ENCODE assay signal across 8 mouse cellular contexts in genomic region chr11:113617132-113617911, GRCm38 (mm10). TPM values are rescaled to one million over a fixed set of nuclear protein-coding genes. Genes with fewer than 3 reads are reported as not detected.
A peak's percentile ranks its signal among the peaks of the same experiment; 100 is the strongest.
DNase-seq lines count a peak whose midpoint lies in the region; ATAC-seq lines count a peak whose summit lies in the region.

No protein-coding gene starts in this region.

- 45% methylated on average over 14 of the region's 14 CpGs for WGBS in midbrain, embryonic 10.5 days
- 47% methylated on average over 14 of the region's 14 CpGs for WGBS in midbrain, embryonic 15.5 days
- 23% methylated on average over 14 of the region's 14 CpGs for WGBS in embryonic facial prominence, embryonic 13.5 days
- whole genome bisulfite sequencing in liver, embryonic 16.5 days (ENCODE audit: insufficient replicate concordance), result 29% methylated on average over 14 of the region's 14 CpGs

- peak; percentile 66 for DNase-seq in midbrain, embryonic 10.5 days (ENCODE audit: low spot score)
- peak; percentile 85 for DNase-seq in adrenal gland, postnatal 14 days
- peak; percentile 76 for DNase-seq in kidney, adult 9 months
- peak; percentile 81 for DNase-seq in right cerebral cortex, postnatal 14 days
- peak; percentile 34 to 80 for DNase-seq in urinary bladder, postnatal 4 days (ENCODE audit: low spot score in 2 of 2)

- H3K4me1 ChIP-seq in midbrain, embryonic 10.5 days, result peaks cover 50% of the 10 kb centered on the region
- H3K4me1 ChIP-seq in midbrain, embryonic 15.5 days, result peaks cover 39% of the 10 kb centered on the region
- peaks cover 29% of the 10 kb centered on the region for H3K4me1 ChIP-seq in embryonic facial prominence, embryonic 13.5 days
- no peaks in the 10 kb centered on the region; the same call in 1 of the 2 replicates for H3K4me1 ChIP-seq in liver, embryonic 16.5 days (ENCODE audit: control insufficient read depth, low read depth, low read length)

- H3K9ac ChIP-seq in midbrain, embryonic 15.5 days, result no peak overlapping the region
- H3K9ac ChIP-seq in embryonic facial prominence, embryonic 13.5 days, result no peak overlapping the region
- no peak overlapping the region for H3K9ac ChIP-seq in liver, embryonic 16.5 days (ENCODE audit: low read depth, low read length)

- H3K4me3 ChIP-seq in midbrain, embryonic 10.5 days, result no peak overlapping the region
- no peak overlapping the region for H3K4me3 ChIP-seq in midbrain, embryonic 15.5 days
- no peak overlapping the region for H3K4me3 ChIP-seq in embryonic facial prominence, embryonic 13.5 days
- H3K4me3 ChIP-seq in liver, embryonic 16.5 days (ENCODE audit: low read depth, low read length), result no peak overlapping the region

- ATAC-seq in midbrain, embryonic 15.5 days (replicated peaks), result no peak
- no peak for ATAC-seq in embryonic facial prominence, embryonic 13.5 days (ENCODE audit: insufficient number of reproducible peaks, insufficient read depth, low FRiP score, low TSS enrichment, low read depth)
- ATAC-seq in liver, embryonic 16.5 days (ENCODE audit: low read depth), result peak; percentile 80

- no peaks in the 10 kb centered on the region for H3K36me3 ChIP-seq in midbrain, embryonic 10.5 days
- no peaks in the 10 kb centered on the region for H3K36me3 ChIP-seq in midbrain, embryonic 15.5 days (replicated peaks)
- no peaks in the 10 kb centered on the region for H3K36me3 ChIP-seq in embryonic facial prominence, embryonic 13.5 days
- no peaks in the 10 kb centered on the region for H3K36me3 ChIP-seq in liver, embryonic 16.5 days (ENCODE audit: control insufficient read depth, insufficient read depth)

- no peak overlapping the region for H3K27ac ChIP-seq in midbrain, embryonic 10.5 days (replicated peaks)
- no peak overlapping the region for H3K27ac ChIP-seq in midbrain, embryonic 15.5 days
- H3K27ac ChIP-seq in embryonic facial prominence, embryonic 13.5 days, result no peak overlapping the region; the same call in 1 of the 2 replicates
- H3K27ac ChIP-seq in liver, embryonic 16.5 days (ENCODE audit: low read length), result peak overlapping the region; percentile 69

- H3K9me3 ChIP-seq in midbrain, embryonic 10.5 days (replicated peaks), result no peaks in the 10 kb centered on the region
- H3K9me3 ChIP-seq in midbrain, embryonic 15.5 days, result no peaks in the 10 kb centered on the region
- no peaks in the 10 kb centered on the region for H3K9me3 ChIP-seq in embryonic facial prominence, embryonic 13.5 days
- no peaks in the 10 kb centered on the region for H3K9me3 ChIP-seq in liver, embryonic 16.5 days (replicated peaks; ENCODE audit: control insufficient read depth, low read length)

- no peak overlapping the region for H3K4me2 ChIP-seq in midbrain, embryonic 15.5 days
- H3K4me2 ChIP-seq in embryonic facial prominence, embryonic 13.5 days, result peak overlapping the region; percentile 94; the same call in 1 of the 2 replicates
- peak overlapping the region; percentile 19; the same call in 1 of the 2 replicates for H3K4me2 ChIP-seq in liver, embryonic 16.5 days (ENCODE audit: low read depth, low read length)

- H3K27me3 ChIP-seq in midbrain, embryonic 10.5 days (ENCODE audit: low read depth, poor library complexity, severe bottlenecking), result peaks cover 85% of the 10 kb centered on the region
- peaks cover 5% of the 10 kb centered on the region; the same call in 1 of the 2 replicates for H3K27me3 ChIP-seq in midbrain, embryonic 15.5 days (replicated peaks)
- peaks cover 58% of the 10 kb centered on the region for H3K27me3 ChIP-seq in embryonic facial prominence, embryonic 13.5 days
- peaks cover 25% of the 10 kb centered on the region for H3K27me3 ChIP-seq in liver, embryonic 16.5 days (ENCODE audit: control insufficient read depth, insufficient read depth, low read depth, low read length)

RNA-seq across cellular contexts. Expression of gene Sstr2, which starts 1.8 kb away (rescaled TPM):
- polyA plus RNA-seq in midbrain, embryonic 10.5 days (2016; fragmentation: Nextera tagmentation; extraction: Ambion mirVana), result 5.3 and 8.7 TPM in 2 replicates
- 15.5 and 20.5 TPM in 2 replicates for polyA plus RNA-seq in midbrain, embryonic 15.5 days (2015; fragmentation: Nextera tagmentation; extraction: Ambion mirVana)
- total RNA-seq in adrenal gland, postnatal 14 days (2021), result 2.4 and 2.6 TPM in 2 replicates
- 1.3 and 1.5 TPM in 2 replicates for polyA plus RNA-seq in embryonic facial prominence, embryonic 13.5 days (2015; fragmentation: Nextera tagmentation; extraction: Ambion mirVana)
- polyA plus RNA-seq in liver, embryonic 16.5 days (2015; fragmentation: Nextera tagmentation; extraction: Ambion mirVana), result 6.8 TPM in 2 replicates

RNA-seq across cellular contexts. Expression of gene Cog1, which starts 31.6 kb away (rescaled TPM):
- polyA plus RNA-seq in midbrain, embryonic 10.5 days (2016; fragmentation: Nextera tagmentation; extraction: Ambion mirVana), result 23.1 and 29.9 TPM in 2 replicates
- polyA plus RNA-seq in midbrain, embryonic 15.5 days (2015; fragmentation: Nextera tagmentation; extraction: Ambion mirVana), result 39.8 and 40.7 TPM in 2 replicates
- 30.8 and 31.9 TPM in 2 replicates for total RNA-seq in adrenal gland, postnatal 14 days (2021)
- polyA plus RNA-seq in embryonic facial prominence, embryonic 13.5 days (2015; fragmentation: Nextera tagmentation; extraction: Ambion mirVana), result 24.3 and 27.4 TPM in 2 replicates
- 10.7 and 11.0 TPM in 2 replicates for polyA plus RNA-seq in liver, embryonic 16.5 days (2015; fragmentation: Nextera tagmentation; extraction: Ambion mirVana)

RNA-seq across cellular contexts. Expression of gene Slc39a11, which starts 32.6 kb away (rescaled TPM):
- 20.4 and 20.7 TPM in 2 replicates for polyA plus RNA-seq in midbrain, embryonic 10.5 days (2016; fragmentation: Nextera tagmentation; extraction: Ambion mirVana)
- 33.9 and 35.3 TPM in 2 replicates for polyA plus RNA-seq in midbrain, embryonic 15.5 days (2015; fragmentation: Nextera tagmentation; extraction: Ambion mirVana)
- 13.7 and 17.5 TPM in 2 replicates for total RNA-seq in adrenal gland, postnatal 14 days (2021)
- polyA plus RNA-seq in embryonic facial prominence, embryonic 13.5 days (2015; fragmentation: Nextera tagmentation; extraction: Ambion mirVana), result 21.3 and 26.3 TPM in 2 replicates
- 13.4 and 14.1 TPM in 2 replicates for polyA plus RNA-seq in liver, embryonic 16.5 days (2015; fragmentation: Nextera tagmentation; extraction: Ambion mirVana)
